Mouse (Mus musculus) R1 (cell line): ENCODE measurements around the gene Slc45a1.
A peak's percentile ranks its signal among the peaks of the same experiment; 100 is the strongest.

Experiments
- DNase-seq: peaks from one replicate; pipeline ENCODE4 v3.0.0-alpha.2; 2018; ENCODE audit warnings: low read depth, low spot score

Gene Slc45a1

DNA sequence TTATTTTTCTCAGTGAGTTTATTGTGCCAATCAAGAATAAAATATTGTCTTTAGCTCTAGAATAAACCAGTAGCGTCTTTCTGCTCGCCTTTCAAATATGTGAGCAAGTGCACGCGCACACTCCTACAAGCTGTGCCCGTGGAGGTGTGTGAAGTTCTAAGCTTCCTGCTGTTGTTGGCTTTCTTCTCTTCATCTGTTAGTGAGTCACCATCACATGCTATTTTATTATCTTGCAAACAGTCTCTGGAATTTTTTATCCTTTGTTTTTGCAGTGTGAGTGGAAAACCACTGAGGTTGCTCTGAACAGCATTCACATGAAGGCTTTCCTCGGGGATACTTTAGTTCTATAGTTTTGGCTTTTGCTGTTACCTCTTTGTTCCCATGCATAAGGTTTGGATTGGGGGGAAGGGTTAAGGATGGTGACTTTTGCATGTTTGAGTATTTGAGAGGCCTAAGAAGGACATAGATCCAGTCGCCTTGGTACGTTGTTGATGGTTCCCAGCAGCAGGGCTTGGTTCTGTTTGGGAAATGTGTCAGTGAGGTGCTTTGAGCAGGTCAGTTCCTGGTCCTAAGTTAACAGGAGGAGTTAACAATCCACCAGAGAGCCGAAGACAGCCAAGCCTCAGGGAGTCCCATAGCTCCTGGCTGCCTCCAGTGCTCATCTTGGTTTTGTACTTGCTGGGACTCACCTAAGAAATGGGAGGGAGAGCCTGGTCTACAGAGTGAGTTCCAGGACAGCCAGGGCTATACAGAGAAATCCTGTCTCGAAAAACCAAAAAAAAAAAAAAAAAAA, 69.8 kb downstream of the Slc45a1 start:
- DNase-seq: peak; percentile 38
